Mouse (Mus musculus) induced T-regulatory cell, adult 2 months (primary cell): ENCODE data around the gene Tomm34.
A peak's percentile ranks its signal among the peaks of the same experiment; 100 is the strongest.
"Not testable (repeated sequence)": the region's sequence is repeated elsewhere in the genome, so short reads cannot be mapped to it uniquely, and the experiment has no call there.

Experiments
- DNase-seq: peaks from one replicate; pipeline ENCODE4 v3.0.0-alpha.2; 2012; ENCODE audit warnings: low read depth

Gene Tomm34

GRCm38 (mm10) chr2:164076874-164077425 lies 6.0 kb upstream of the Tomm34 start:
- DNase-seq = peak; percentile 65

GRCm38 (mm10) chr2:164075088-164075487 lies 4.1 kb upstream of the Tomm34 start:
- DNase-seq = peak; percentile 78

GRCm38 (mm10) chr2:164073918-164074578 lies 3.1 kb upstream of the Tomm34 start:
- DNase-seq = peak; percentile 99

DNA sequence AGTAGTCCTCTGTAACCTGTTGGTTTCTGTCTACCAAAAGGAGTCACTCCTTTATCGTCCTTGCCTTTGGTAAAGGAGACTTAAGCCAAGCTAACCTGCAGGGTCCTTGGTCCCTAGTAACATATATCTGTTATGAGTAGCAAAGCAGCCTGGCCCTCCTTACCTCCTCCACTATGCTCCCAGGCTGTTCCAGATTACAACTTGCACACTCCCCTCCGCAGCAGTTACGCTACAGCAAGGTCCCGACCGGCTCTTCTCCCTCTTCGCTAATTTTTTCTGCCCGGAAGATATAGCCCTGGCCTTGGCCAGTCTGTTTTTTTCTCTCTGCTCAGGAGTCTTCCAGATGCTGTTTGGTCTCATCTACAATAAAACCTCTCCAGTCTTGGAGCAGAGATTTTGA lies 2.2 kb upstream of the Tomm34 start:
- no peak for DNase-seq

GRCm38 (mm10) chr2:164072109-164072508 lies 1.1 kb upstream of the Tomm34 start:
- DNase-seq = no peak

DNA sequence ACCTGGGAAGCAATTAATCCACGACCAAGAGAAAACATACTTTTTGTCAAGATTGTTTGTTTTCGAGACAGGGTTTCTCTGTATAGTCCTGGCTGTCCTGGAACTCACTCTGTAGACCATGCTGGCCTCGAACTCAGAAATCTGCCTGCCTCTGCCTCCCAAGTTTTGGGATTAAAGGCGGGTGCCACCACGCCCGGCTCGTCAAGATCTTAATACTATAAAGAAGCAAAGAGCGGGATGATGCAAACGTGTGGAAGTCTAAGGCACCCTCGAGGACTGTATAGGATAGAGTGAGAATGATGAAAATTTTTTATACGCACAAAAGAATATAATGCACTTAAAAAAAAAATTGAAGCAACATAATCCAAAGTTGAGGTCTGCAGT lies 460 bp upstream of the Tomm34 start:
- not testable (repeated sequence) for DNase-seq

GRCm38 (mm10) chr2:164070142-164070764 lies 716 bp downstream of the Tomm34 start, which contains the start of gene Stk4:
Gene Stk4, plus strand, starts transcription at chr2:164070322.
- DNase-seq = peak; percentile 75

DNA sequence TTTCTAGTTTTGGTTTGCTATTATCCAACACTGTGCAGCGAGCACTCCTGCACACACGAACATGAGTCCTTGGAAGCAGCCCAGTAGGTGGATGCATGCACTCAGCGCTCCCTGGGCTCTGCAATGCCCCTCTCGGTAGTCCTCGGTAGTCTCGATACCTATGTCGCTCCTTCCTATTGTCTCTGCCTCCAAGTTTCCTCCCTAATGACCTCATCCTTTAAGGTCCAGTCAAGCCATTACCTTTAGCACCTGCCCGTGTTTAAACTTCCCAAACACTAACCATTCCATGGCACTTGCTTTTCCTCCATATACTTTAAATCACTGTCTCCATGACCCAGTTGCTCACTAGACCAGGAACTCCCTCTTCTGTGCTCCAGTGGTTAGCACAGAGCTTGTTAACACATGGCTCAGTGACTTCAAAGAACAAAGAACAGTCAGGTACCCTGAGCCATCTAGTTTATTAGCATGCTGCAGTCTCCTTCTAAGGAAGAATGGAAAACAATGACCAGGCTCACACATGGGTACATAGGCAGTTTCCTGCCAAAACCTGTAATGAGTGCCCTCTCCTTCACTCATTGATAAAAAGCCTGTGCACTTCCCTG lies 11.2 kb downstream of the Tomm34 start:
- no peak for DNase-seq

DNA sequence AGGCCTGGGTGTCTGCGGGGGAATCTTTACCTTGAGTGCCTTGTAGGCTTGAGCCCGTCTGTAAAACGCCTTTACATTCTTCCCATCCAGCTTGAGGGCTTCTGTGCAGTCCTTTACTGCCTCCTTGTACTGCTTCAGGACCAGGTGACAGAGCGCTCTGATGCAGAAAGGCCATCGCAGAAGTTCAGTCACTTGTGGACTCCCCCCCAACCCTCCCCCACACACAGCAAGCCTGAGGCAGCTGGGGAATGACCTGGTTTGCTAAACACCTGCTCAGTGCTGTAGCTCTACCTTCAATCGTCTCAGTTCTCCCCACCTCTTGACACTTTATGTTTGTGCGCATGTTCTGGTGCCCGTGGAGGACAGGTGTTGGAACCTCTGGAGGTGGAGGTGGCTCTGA lies 16.3 kb downstream of the Tomm34 start:
- no peak for DNase-seq

- DNase-seq = no peak
Observed at GRCm38 (mm10) chr2:164053767-164054166, 17.2 kb downstream of the Tomm34 start.

DNA sequence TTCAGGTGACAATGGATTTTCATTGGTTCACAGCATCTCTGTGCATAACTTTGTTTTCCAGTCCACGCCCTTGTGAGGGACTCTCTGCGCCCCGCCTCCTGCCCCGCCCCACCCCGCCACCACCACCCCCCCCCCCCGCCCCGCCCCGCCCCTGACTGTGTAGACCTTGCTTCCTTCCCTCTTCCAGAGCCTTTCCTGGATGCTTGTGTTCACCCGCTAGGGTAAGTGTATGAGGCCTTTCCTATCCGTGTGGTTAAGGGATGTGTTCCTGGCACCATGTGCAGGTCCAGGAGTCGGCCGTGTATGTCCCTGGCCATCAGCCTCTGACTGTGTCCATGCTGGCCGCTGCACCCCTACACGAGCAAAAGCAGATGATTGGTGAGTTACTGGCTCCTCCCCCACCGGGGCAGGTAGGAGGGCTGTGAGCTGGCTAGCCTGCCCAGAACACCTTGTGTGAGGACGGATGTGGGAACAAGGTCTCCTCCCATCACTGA lies 23.7 kb downstream of the Tomm34 start:
- DNase-seq = peak; percentile 93

DNA sequence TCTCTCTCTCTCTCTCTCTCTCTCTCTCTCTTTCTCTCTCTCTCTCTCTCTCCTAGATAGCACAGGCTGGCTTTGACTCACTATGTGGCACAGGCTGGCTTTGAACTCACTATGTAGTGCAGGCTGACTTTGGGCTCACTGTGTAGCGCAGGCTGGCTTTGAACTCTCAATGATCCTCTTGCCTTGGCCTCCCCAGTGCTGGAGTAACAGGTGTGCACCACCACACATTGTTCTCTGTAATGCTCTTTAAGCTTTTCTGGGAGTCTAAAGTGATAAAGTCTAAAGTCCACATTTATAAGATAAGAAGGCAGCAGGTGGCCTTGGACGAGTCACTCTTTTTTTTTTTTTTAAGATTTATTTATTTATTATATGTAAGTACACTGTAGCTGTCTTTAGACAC lies 29.4 kb downstream of the Tomm34 start:
- no peak for DNase-seq

- no peak for DNase-seq
Observed at GRCm38 (mm10) chr2:164040949-164041348, 30.0 kb downstream of the Tomm34 start.

GRCm38 (mm10) chr2:164038407-164039028 lies 32.5 kb downstream of the Tomm34 start:
- DNase-seq = no peak

DNA sequence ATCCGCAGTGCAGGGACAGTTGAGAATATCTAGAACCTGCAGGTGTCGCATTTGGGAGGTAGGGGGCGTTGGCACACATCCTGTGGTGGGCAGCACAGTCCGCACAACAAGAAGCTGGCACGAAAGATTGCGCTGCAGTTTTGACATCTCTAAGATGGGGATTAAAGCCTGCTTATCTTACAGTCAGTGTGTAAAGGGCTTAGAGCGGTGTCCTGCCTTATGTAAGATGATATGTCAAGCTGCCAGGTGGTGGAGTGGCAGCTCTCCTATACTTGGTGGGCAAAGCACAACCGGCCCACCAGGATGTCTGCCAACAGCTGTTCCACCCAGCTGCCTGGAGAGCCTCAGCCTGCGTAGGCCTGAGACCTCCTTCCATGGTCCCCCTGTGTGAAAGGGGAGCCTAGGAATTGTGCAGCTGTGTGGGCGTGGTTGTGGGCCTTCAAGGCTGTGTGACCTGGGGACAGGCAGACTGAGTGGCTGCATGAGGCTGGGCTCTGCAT lies 34.4 kb downstream of the Tomm34 start:
- peak; percentile 18 for DNase-seq

- no peak for DNase-seq
Observed at GRCm38 (mm10) chr2:164032973-164033372, 38.0 kb downstream of the Tomm34 start.

GRCm38 (mm10) chr2:164031147-164031546 lies 39.8 kb downstream of the Tomm34 start:
- DNase-seq = no peak

GRCm38 (mm10) chr2:164025150-164025549 lies 45.8 kb downstream of the Tomm34 start, which contains the start of gene Pabpc1l:
Gene Pabpc1l, plus strand, starts transcription at chr2:164025450.
- DNase-seq = no peak

DNA sequence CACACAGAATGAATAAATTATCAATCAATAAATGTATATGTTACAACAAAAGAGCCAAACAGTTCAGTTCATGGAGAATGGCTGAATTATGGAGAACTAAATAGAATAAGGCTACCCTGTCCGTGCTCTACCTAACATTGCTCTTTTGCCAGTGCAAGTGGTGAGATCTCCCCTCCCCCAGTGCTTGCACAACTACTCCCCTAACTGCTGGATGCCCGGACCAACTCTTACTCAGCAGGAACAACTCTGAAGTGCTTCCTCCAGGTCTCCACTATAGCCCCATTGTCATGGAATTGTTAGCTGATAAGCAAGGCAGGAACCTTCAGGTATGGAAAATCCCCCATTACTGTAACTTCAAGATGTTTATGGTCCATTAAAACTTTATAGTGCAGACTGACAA lies 48.9 kb downstream of the Tomm34 start:
- no peak for DNase-seq

DNA sequence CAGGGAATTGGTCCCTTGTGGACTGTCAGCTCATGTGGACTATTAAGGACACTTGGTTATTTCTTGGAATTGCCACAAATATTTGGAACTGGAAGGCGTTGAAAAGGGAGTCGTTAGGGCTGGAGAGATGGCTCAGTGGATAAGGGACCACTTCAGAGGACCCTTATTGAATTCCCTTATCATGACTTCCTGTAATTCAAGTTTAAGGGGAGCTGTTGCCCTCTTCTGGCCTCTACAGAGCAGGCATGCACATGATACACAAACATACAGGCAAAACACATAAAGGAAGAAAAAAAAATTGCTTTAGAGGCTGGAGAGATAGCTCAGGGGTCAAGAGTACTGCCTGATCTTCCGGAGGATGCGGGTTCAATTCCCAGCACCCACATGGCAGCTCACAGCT lies 51.0 kb downstream of the Tomm34 start:
- no peak for DNase-seq

DNA sequence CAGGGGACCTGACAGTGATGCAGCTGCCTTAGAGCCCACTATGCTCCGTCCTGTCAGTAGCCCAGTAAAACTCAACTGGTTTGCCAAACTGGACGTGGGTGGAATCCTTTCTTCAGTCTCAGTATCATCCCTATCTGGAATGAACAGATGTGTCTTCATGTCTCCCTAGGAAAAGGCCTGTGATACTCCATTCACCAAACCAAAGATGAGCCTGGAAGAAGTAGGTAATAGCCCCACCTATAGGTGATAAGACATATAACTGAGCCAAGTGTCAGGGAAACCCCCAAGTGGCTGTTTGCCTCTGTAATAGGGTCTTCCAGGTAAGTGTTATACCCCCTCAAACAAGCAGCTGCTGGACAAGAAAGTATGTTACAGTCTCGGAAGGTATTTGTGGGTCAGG lies 52.1 kb downstream of the Tomm34 start:
- DNase-seq = peak; percentile 17

DNA sequence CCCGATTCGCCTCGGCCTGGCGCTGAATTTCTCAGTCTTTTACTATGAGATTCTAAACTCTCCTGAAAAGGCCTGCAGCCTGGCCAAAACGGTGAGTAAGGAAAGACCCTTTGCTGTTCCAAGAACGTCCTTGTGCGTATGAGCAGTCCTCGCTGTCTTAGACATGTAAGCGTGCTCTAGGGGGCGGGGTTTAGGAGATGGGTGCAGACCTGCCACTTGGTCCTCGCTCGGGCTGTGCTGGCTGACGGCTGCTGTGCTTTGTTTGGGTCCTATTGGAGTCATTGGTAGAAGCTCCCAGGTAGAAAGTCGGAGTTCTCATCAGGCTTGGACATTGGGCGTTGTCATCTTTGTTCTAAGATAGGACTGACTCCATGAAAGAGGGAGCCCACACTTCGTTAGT lies 55.7 kb downstream of the Tomm34 start:
- no peak for DNase-seq
